11 mouse cellular contexts compared by ENCODE assay signal in genomic region chr7:79509710-79510109, GRCm38 (mm10). TPM values are rescaled to one million over a fixed set of nuclear protein-coding genes. Genes with fewer than 3 reads are reported as not detected.
DNase-seq lines count a peak whose midpoint lies in the region; ATAC-seq lines count a peak whose summit lies in the region.
"Had no signal": no experiment of that assay in that cellular context is flagged by ENCODE, and none has a peak within 500 bp of the region (broad histone marks: within the 10 kb centered on the region; RNA-seq: fewer than 3 reads in every experiment).

No protein-coding gene starts in this region.

- WGBS in forebrain, embryonic 16.5 days, result 2% methylated on average over 12 of the region's 12 CpGs
- 2% methylated on average over 12 of the region's 12 CpGs for WGBS in midbrain, embryonic 12.5 days
- WGBS in heart, embryonic 12.5 days, result 4% methylated on average over 12 of the region's 12 CpGs

- peak overlapping the region; percentile 99 for H3K4me2 ChIP-seq in forebrain, embryonic 16.5 days (ENCODE audit: low read length)
- peak overlapping the region; percentile 77 for H3K4me2 ChIP-seq in midbrain, embryonic 12.5 days (replicated peaks)
- H3K4me2 ChIP-seq in heart, embryonic 12.5 days, result no peak overlapping the region
- H3K4me2 ChIP-seq: liver, embryonic 12.5 days had no signal

- peak overlapping the region; percentile 93 for H3K27ac ChIP-seq in forebrain, embryonic 16.5 days (ENCODE audit: low read length)
- peak overlapping the region; percentile 97 for H3K27ac ChIP-seq in midbrain, embryonic 12.5 days (replicated peaks)
- H3K27ac ChIP-seq in heart, embryonic 12.5 days (ENCODE audit: poor library complexity, severe bottlenecking), result no peak overlapping the region
- H3K27ac ChIP-seq: kidney, postnatal 0 days; liver, embryonic 12.5 days; macrophage had no signal

- peak; percentile 31 for DNase-seq in right cerebral cortex, postnatal 4 days
- no peak for DNase-seq in right cerebral cortex, postnatal 14 days
- DNase-seq in adrenal gland, adult 2 months, result no peak
- DNase-seq in gastrocnemius, adult 8-10 months (ENCODE audit: low spot score in 2 of 2), result no peak
- DNase-seq: adrenal gland, adult 8-10 months had no signal

- no peak for ATAC-seq in forebrain, embryonic 16.5 days
- ATAC-seq in midbrain, embryonic 12.5 days (ENCODE audit: low FRiP score, low read depth), result no peak
- ATAC-seq in heart, embryonic 12.5 days (ENCODE audit: insufficient number of reproducible peaks, low FRiP score), result no peak
- ATAC-seq: liver, embryonic 12.5 days had no signal

- peaks cover 63% of the 10 kb centered on the region for H3K4me1 ChIP-seq in forebrain, embryonic 16.5 days (replicated peaks; ENCODE audit: control insufficient read depth, insufficient read depth, low read length)
- H3K4me1 ChIP-seq in midbrain, embryonic 12.5 days, result peaks cover 73% of the 10 kb centered on the region
- H3K4me1 ChIP-seq in heart, embryonic 12.5 days (replicated peaks), result peaks cover 14% of the 10 kb centered on the region

- H3K27me3 ChIP-seq in forebrain, embryonic 16.5 days (replicated peaks; ENCODE audit: control insufficient read depth, insufficient read depth, low read length), result no peaks in the 10 kb centered on the region
- peaks cover 95% of the 10 kb centered on the region for H3K27me3 ChIP-seq in midbrain, embryonic 12.5 days
- H3K27me3 ChIP-seq in heart, embryonic 12.5 days (replicated peaks), result peaks cover 98% of the 10 kb centered on the region

- no peaks in the 10 kb centered on the region for H3K9me3 ChIP-seq in forebrain, embryonic 16.5 days (ENCODE audit: control insufficient read depth, low read length)
- H3K9me3 ChIP-seq in midbrain, embryonic 12.5 days, result no peaks in the 10 kb centered on the region
- 0 out of 2 replicates have a peak, but pooled peaks cover 3% of the 10 kb centered on the region for H3K9me3 ChIP-seq in heart, embryonic 12.5 days (replicated peaks)
- H3K9me3 ChIP-seq: liver, embryonic 12.5 days had no signal

- H3K36me3 ChIP-seq in forebrain, embryonic 16.5 days (ENCODE audit: control insufficient read depth, insufficient read depth), result no peaks in the 10 kb centered on the region; the same call in 1 of the 2 replicates
- peaks cover 27% of the 10 kb centered on the region; the same call in 1 of the 2 replicates for H3K36me3 ChIP-seq in midbrain, embryonic 12.5 days
- H3K36me3 ChIP-seq in heart, embryonic 12.5 days, result no peaks in the 10 kb centered on the region
- H3K36me3 ChIP-seq: liver, embryonic 12.5 days had no signal

- H3K4me3 ChIP-seq in forebrain, embryonic 16.5 days (replicated peaks; ENCODE audit: low read length), result peak overlapping the region; percentile 97
- H3K4me3 ChIP-seq in midbrain, embryonic 12.5 days, result peak overlapping the region; percentile 65
- no peak overlapping the region for H3K4me3 ChIP-seq in heart, embryonic 12.5 days
- H3K4me3 ChIP-seq: liver, embryonic 12.5 days had no signal

- peak overlapping the region; percentile 100 for H3K9ac ChIP-seq in forebrain, embryonic 16.5 days (replicated peaks; ENCODE audit: low read depth, low read length)
- H3K9ac ChIP-seq in midbrain, embryonic 12.5 days (replicated peaks), result peak overlapping the region; percentile 92
- H3K9ac ChIP-seq in heart, embryonic 12.5 days, result no peak overlapping the region
- H3K9ac ChIP-seq: liver, embryonic 12.5 days had no signal

RNA-seq across cellular contexts. Expression of gene Polg, which starts 43.5 kb away (rescaled TPM):
- polyA plus RNA-seq in forebrain, embryonic 16.5 days (2015; fragmentation: Nextera tagmentation; extraction: Ambion mirVana), result 29.5 and 34.6 TPM in 2 replicates
- polyA plus RNA-seq in midbrain, embryonic 12.5 days (2016; fragmentation: Nextera tagmentation; extraction: Ambion mirVana), result 41.2 and 44.5 TPM in 2 replicates
- total RNA-seq in adrenal gland, adult 2 months (2021), result 10 to 100 TPM; 65.7 to 69.3 TPM
- 49.3 and 50.1 TPM in 2 replicates for polyA plus RNA-seq in adrenal gland, adult 2 months (2012; rRNA removed)
- 10 to 100 TPM; 26.0 to 43.5 (median 38.1) TPM for total RNA-seq in gastrocnemius, adult 8-10 months (2022)
- polyA plus RNA-seq in heart, embryonic 12.5 days (2016; fragmentation: Nextera tagmentation; extraction: Ambion mirVana), result 37.9 and 39.6 TPM in 2 replicates
